Mouse (Mus musculus) heart, embryonic 16.5 days (tissue): ENCODE results near the gene Coa3. TPM values are rescaled to one million over a fixed set of nuclear protein-coding genes. Genes with fewer than 3 reads are reported as not detected.

Experiments used
- ATAC-seq: fragments of 200-750 bp; cut with Nextera tagmentation; replicated peaks from 2 replicates; pipeline ENCODE4 v1.8.0; 2017; ENCODE audit warnings: moderate number of reproducible peaks; ENCODE audit not compliant: insufficient read depth, low FRiP score; ENCODE audit errors: extremely low read depth
- H3K27ac ChIP-seq: fragments of 300-500 bp; sonication (generic); 2 replicates; pipeline ENCODE4 v1.5.1; 2014; ENCODE audit warnings: mild to moderate bottlenecking, low read length, control low read depth, moderate library complexity
- H3K27me3 ChIP-seq: fragments of 300-500 bp; sonication (generic); 2 replicates; pipeline ENCODE4 v1.6.1; 2014; ENCODE audit warnings: low read length, mixed read lengths; ENCODE audit not compliant: control insufficient read depth, insufficient read depth
- H3K36me3 ChIP-seq: fragments of 300-500 bp; sonication (generic); 2 replicates; pipeline ENCODE4 v1.6.1; 2014; ENCODE audit not compliant: control insufficient read depth, insufficient read depth
- H3K4me1 ChIP-seq: fragments of 300-500 bp; sonication (generic); 2 replicates; pipeline ENCODE4 v1.6.1; 2014; ENCODE audit warnings: low read length, mixed read lengths; ENCODE audit not compliant: control insufficient read depth, insufficient read depth
- H3K4me2 ChIP-seq: fragments of 300-500 bp; sonication (generic); 2 replicates; pipeline ENCODE4 v1.6.1; 2014; ENCODE audit warnings: low read depth, mild to moderate bottlenecking, control low read depth, low read length
- H3K4me3 ChIP-seq: fragments of 300-500 bp; sonication (generic); 2 replicates; pipeline ENCODE4 v1.5.1; 2014; ENCODE audit warnings: mild to moderate bottlenecking, control low read depth, low read length
- H3K9ac ChIP-seq: fragments of 300-500 bp; sonication (generic); 2 replicates; pipeline ENCODE4 v1.6.1; 2014; ENCODE audit warnings: low read length, control low read depth
- H3K9me3 ChIP-seq: fragments of 300-500 bp; sonication (generic); replicated peaks from 2 replicates; pipeline ENCODE4 v1.6.1; 2016; ENCODE audit warnings: low read length; ENCODE audit not compliant: control insufficient read depth
- WGBS: fragments of 180-500 bp; shearing (Covaris S2); extraction: QIAGEN DNeasy Blood & Tissue Kit; methylation state at CpG from one replicate; pipeline ENCODE4 v1.1.7; 2014; 5-methylcytosine and 5-hydroxymethylcytosine counted together
- polyA plus RNA-seq: library from polyadenylated mRNA; unstranded; fragments of >200 nt; fragmentation: Nextera tagmentation; extraction: Ambion mirVana; gene quantifications from 2 replicates; pipeline ENCODE4 v1.2.1, GENCODE M21; 2015

Coa3 gene
- polyA plus RNA-seq, 1 experiment from 2014 or later: 166 TPM

DNA sequence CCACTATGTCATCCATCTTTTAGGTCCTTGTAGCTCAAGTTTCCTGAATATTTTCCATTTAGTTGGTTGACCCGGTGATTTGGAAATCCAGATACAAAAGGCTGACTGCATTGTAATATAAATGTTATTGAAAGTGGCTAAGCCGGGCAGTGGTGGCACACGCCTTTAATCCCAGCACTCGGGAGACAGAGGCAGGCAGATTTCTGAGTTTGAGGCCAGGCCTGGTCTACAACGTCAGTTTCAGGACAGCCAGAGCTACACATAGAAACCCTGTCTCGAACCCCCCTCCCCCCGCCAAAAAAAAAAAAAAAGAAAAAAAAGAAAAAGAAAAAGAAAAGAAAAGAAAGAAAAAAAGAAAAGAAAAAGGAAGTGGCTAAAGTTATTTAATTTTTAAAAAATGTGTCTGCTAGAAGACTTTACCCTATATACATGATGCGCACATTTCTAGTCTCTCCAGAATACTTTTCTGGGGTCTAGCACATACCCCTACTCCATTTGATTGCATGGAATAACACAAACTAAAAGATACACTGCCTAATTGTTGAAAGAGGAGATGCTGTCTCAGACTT is 36.3 kb upstream of the Coa3 start:
- no peaks in the 10 kb centered on the region for H3K9me3 ChIP-seq
- no peak for ATAC-seq
- H3K36me3 ChIP-seq: peaks cover 15% of the 10 kb centered on the region
- H3K4me3 ChIP-seq: peak overlapping the region; percentile 97
- H3K27me3 ChIP-seq: no peaks in the 10 kb centered on the region
- peak overlapping the region; percentile 86 for H3K4me2 ChIP-seq
- peak overlapping the region; percentile 77 for H3K27ac ChIP-seq
- 82% methylated on average over 8 of the region's 8 CpGs for WGBS
- peak overlapping the region; percentile 89 for H3K9ac ChIP-seq
- peaks cover 16% of the 10 kb centered on the region for H3K4me1 ChIP-seq

DNA sequence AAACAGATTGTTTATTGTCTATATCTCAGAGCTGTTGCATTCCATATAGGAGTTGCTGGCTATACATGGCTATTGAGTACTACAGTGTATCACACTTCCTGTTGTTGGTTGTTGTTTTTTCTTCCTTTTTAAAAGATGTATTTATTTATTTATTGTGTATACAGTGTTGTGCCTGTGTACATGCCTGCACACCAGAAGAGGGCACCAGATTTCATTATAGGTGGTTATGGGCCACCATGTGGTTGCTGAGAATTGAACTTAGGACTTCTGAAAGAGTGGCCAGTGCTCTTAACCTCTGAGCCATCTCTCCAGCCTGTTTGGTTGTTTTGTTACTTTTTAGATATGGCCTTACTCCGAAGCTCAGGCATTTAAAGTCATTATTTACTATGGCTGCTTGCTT is 35.7 kb upstream of the Coa3 start:
- no peak overlapping the region for H3K27ac ChIP-seq
- no peaks in the 10 kb centered on the region for H3K27me3 ChIP-seq
- H3K9ac ChIP-seq: no peak overlapping the region
- whole genome bisulfite sequencing: 91% methylated on average over 1 of the region's 1 CpGs
- ATAC-seq: no peak
- H3K9me3 ChIP-seq: no peaks in the 10 kb centered on the region
- peaks cover 16% of the 10 kb centered on the region for H3K4me1 ChIP-seq
- H3K4me3 ChIP-seq: no peak overlapping the region
- H3K4me2 ChIP-seq: no peak overlapping the region
- peaks cover 9% of the 10 kb centered on the region for H3K36me3 ChIP-seq

DNA sequence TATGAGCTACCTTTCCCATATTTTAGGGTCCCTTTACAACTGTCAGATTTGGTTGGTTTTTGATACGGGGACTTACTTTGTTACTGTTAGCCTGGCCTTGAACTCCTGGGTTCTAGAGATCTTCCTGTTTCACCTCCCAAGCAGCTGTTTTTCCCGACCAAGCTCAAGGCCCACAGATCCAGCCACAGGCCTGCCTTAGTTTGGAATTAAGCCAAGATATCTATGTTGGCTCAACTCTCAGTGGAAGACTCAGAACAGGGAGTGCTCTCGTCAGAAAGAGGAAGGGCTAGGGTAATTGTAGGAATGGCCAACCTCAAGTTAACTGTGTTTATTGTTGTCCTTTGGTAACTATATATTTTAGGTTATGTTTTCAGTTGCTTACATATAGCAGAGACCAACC is 33.2 kb upstream of the Coa3 start:
- no peak overlapping the region for H3K4me3 ChIP-seq
- H3K36me3 ChIP-seq: no peaks in the 10 kb centered on the region
- 35% methylated on average over 3 of the region's 3 CpGs for WGBS
- no peak overlapping the region for H3K4me2 ChIP-seq
- ATAC-seq: no peak
- H3K9ac ChIP-seq: no peak overlapping the region
- no peaks in the 10 kb centered on the region for H3K27me3 ChIP-seq
- H3K9me3 ChIP-seq: no peaks in the 10 kb centered on the region
- peaks cover 7% of the 10 kb centered on the region for H3K4me1 ChIP-seq
- no peak overlapping the region for H3K27ac ChIP-seq

DNA sequence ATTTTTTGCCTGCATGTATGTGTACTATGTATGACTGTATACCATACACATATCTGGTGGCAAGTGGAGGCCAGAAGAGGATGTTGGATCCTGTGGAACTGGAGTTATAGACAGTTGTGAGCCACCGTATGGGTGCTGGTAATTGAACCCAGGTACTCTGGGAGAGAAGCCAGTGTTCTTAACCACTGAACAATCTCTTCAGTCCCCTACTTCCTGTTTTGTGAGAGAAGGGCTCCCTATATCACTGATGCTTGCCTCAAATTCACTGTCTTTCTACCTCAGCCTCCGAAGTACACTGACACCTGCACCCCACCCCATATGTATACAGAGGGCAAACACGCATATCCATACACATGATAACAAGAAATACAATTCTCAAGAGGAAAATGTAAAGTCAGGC is 32.2 kb upstream of the Coa3 start:
- H3K9me3 ChIP-seq: no peaks in the 10 kb centered on the region
- H3K27me3 ChIP-seq: no peaks in the 10 kb centered on the region
- no peak for ATAC-seq
- H3K36me3 ChIP-seq: no peaks in the 10 kb centered on the region
- peaks cover 2% of the 10 kb centered on the region; the same call in 1 of the 2 replicates for H3K4me1 ChIP-seq
- WGBS: 74% methylated on average over 3 of the region's 3 CpGs
- no peak overlapping the region for H3K4me3 ChIP-seq
- H3K27ac ChIP-seq: no peak overlapping the region
- H3K9ac ChIP-seq: no peak overlapping the region
- no peak overlapping the region for H3K4me2 ChIP-seq

DNA sequence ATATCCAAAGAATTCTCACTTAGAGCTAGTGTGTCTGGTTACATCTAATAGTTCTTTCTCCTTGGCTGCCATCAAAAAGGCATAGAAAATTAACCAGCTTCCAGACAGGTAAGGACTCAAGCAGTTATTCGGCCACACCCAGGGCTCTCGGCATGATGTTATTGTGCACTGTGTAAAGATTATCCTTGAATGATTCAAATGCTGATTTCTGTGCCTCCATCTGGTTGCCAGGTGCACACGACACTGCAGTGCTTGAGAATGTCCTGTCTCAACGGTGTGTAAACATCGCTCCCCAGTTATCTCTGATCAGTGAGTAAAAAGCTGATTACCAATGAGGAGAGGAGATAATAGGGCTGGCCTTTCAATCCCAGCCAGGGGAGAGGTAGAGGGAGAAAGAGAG is 28.8 kb upstream of the Coa3 start:
- 30% methylated on average over 5 of the region's 5 CpGs for WGBS
- no peak overlapping the region for H3K27ac ChIP-seq
- H3K27me3 ChIP-seq: no peaks in the 10 kb centered on the region
- no peak overlapping the region for H3K9ac ChIP-seq
- H3K9me3 ChIP-seq: no peaks in the 10 kb centered on the region
- no peak for ATAC-seq
- no peaks in the 10 kb centered on the region for H3K4me1 ChIP-seq
- no peak overlapping the region for H3K4me2 ChIP-seq
- no peak overlapping the region for H3K4me3 ChIP-seq
- no peaks in the 10 kb centered on the region for H3K36me3 ChIP-seq

DNA sequence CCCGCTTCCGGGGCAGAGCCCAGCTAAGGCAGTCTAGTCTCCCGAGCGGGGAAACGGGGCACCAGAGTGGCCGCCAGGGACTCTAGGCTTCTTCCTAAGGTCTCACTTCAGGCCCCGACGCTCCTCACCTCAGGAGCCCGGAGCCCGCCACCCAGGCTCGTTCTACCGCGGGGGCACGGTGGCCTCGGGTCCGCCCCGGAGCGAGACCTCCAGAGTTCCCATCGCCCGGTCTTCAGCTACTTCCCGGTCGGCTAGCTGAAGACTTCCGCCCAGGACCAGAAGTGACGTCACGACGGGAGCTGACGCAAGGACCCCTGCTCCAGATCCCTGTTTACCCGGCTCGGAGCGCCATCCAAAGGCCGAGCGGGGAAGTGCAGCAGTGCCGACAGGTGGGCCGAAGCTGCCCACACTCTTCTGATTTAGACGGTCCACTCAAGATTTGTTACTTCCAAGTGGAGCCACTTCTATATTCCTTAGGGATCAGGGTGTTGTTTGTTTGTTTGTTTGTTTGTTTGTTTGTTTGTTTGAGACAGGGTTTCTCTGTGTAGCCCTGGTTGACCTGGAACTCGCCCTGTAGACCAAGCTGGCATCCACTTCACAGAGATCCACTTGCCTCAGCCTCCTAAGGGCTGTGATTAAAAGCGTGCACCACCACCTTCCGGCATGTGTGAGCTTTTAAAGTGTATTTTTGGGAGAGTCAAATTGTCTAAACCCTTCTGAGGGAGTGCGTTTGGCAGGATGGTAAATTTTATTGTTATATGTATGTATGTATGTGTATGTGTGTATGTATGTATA is 23.3 kb upstream of the Coa3 start, which contains the start of gene Becn1:
TSS of gene Becn1 (minus strand) at position 283 of the 795 bp plus-strand sequence.
- Histone ChIP-seq H3K4me3 (peak within 1 kb of the TSS; percentile 92), H3K4me2 (peak within 1 kb of the TSS; percentile 94), H3K9ac (peak within 1 kb of the TSS; percentile 89), H3K36me3 (peaks cover 8% of the 10 kb centered on the region; the same call in 1 of the 2 replicates), H3K4me1 (peaks cover 11% of the 10 kb centered on the region), H3K9me3 (no peaks in the 10 kb centered on the region), H3K27me3 (no peaks in the 10 kb centered on the region), H3K27ac (peak within 1 kb of the TSS; percentile 40; the same call in 1 of the 2 replicates)
- ATAC-seq: peak; percentile 95
- WGBS: 5% methylated on average over 39 of the region's 39 CpGs

DNA sequence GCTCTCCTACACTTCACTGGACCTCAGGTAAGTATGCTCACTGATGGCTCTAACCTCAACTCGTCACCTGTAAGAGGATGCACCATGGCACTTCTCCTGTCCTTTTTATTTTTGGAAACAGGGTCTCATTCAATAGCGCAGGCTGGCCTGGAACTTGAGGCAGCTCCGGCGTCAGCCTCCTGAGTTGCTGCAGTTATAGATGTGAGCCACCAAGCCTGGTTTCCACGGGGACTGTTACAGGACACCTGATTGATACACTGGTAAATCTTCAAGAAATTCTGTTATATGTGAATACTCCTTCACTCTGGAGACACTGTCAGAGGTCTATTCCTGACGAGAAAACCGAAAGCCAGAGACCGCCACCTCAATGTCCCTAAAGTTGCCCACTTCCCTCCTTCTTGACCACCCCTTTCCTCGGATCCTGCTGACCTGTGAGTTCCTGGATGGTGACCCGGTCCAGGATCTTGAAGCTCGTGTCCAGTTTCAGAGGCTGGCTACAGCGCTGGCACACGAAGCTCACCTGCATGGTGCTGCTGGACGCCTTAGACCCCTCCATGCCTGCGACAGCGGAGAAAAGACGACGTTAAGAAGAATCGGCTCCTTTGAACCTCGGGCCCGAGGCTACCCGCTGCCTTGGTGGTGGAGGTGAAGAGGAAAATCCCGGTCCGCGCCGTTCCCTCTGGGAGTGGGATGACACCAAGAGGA is 22.5 kb upstream of the Coa3 start:
- Histone ChIP-seq H3K9ac (peak overlapping the region; percentile 89), H3K4me2 (peak overlapping the region; percentile 94), H3K4me3 (peak overlapping the region; percentile 92), H3K27me3 (no peaks in the 10 kb centered on the region), H3K9me3 (no peaks in the 10 kb centered on the region), H3K36me3 (peaks cover 8% of the 10 kb centered on the region; the same call in 1 of the 2 replicates), H3K4me1 (peaks cover 11% of the 10 kb centered on the region), H3K27ac (no peak overlapping the region; the same call in 1 of the 2 replicates)
- 11% methylated on average over 26 of the region's 26 CpGs for WGBS
- no peak for ATAC-seq

DNA sequence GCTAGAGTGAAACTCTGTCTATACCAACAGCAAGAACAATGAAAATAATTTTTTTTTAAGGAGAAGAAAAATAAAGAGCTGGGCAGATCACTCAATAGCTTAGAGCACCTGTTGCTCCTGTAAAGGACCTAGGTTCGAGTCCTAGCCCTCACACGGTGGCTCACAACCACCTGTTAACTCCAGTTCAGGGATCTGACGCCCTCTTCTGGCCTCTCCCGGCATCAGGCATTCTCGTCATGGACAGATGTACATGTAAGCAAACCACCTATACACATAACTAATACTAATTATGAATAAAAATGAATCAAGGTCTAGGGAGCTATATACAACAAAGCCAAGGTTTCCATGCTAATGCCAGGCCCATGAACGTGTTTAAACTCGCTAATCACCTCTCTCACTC is 22.0 kb upstream of the Coa3 start:
- Histone ChIP-seq H3K9me3 (no peaks in the 10 kb centered on the region), H3K27me3 (no peaks in the 10 kb centered on the region), H3K4me2 (peak overlapping the region; percentile 94), H3K4me1 (peaks cover 11% of the 10 kb centered on the region), H3K27ac (no peak overlapping the region), H3K9ac (peak overlapping the region; percentile 89), H3K36me3 (peaks cover 10% of the 10 kb centered on the region; the same call in 1 of the 2 replicates), H3K4me3 (peak overlapping the region; percentile 92)
- no peak for ATAC-seq
- WGBS: 62% methylated on average over 7 of the region's 7 CpGs

DNA sequence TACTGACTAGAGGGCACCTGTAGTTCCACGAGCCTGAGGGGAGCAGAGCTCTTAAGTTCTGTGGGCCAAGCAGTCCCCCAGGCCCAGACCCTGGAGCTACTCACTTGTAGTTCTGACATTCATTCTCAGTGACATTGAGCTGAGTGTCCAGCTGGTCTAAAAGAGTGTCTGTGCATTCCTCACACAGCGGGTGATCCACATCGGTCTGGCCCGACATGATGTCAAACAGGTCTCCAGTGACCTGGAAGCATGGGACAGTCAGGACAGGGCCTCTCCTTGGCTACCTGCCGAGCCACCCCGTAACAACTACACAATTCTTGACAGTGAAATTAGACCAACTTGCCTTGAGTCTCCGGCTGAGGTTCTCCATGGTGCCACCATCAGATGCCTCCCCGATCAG is 16.3 kb upstream of the Coa3 start:
- Histone ChIP-seq H3K4me3 (no peak overlapping the region), H3K27me3 (no peaks in the 10 kb centered on the region), H3K4me2 (no peak overlapping the region), H3K9me3 (no peaks in the 10 kb centered on the region), H3K4me1 (no peaks in the 10 kb centered on the region), H3K9ac (no peak overlapping the region), H3K27ac (no peak overlapping the region), H3K36me3 (peaks cover 40% of the 10 kb centered on the region)
- no peak for ATAC-seq
- WGBS: 92% methylated on average over 8 of the region's 8 CpGs
